Mouse (Mus musculus): Measurements from ENCODE around the gene Tram1l1. TPM values are rescaled to one million over a fixed set of nuclear protein-coding genes. Genes with fewer than 3 reads are reported as not detected.
"Not testable (repeated sequence)": the region's sequence is repeated elsewhere in the genome, so short reads cannot be mapped to it uniquely, and the experiment has no call there.

Tram1l1 gene
- total RNA-seq (2014; rRNA removed; ENCODE audit: low replicate concordance) = 0.04 and 1.4 TPM in 2 replicates
- polyA plus RNA-seq (2015; fragmentation: Nextera tagmentation; extraction: Ambion mirVana) = 1.3 TPM in 2 replicates

DNA sequence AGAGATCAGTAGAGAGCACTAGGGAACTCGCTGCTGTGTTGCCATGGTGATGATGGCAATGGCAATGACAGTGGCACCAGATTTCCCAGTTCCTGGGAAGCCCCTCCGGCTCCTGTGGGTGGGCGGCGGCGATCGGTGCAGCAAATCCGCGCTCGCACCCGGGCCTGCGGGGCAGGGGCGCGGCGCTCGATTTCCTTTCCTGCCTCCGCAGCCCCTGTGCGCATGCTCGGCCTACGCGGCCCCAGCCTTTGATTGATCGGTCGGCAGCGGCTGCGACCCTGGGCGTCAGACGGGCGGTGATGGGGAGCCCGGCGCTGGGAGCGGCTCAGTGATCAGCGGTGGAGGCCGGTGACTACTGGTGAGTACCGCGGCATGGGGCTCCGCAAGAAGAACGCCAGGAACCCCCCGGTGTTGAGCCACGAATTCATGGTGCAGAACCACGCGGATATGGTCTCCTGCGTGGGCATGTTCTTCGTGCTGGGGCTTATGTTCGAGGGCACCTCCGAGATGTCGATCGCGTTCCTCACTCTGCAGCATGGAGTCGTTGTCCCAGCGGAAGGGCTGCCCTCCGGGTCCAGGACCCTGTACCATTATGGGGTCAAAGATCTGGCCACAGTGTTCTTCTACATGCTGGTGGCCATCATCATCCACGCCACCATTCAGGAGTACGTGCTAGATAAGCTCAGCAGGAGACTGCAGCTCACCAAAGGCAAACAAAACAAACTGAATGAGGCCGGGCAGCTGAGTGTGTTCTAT, at the start of gene Tram1l1:
TSS of gene Tram1l1 (plus strand) at position 35 of the 756 bp plus-strand sequence.
- no peaks in the 10 kb centered on the region for H3K9me3 ChIP-seq (replicated peaks; ENCODE audit: control insufficient read depth, low read length)
- H3K9ac ChIP-seq (replicated peaks; ENCODE audit: low read depth, low read length) = peak within 1 kb of the TSS; percentile 43
- peaks cover 6% of the 10 kb centered on the region; the same call in 1 of the 2 replicates for H3K4me1 ChIP-seq (ENCODE audit: control insufficient read depth, insufficient read depth)
- no peaks in the 10 kb centered on the region for H3K27me3 ChIP-seq (ENCODE audit: control insufficient read depth, insufficient read depth, low read length)
- H3K4me3 ChIP-seq (ENCODE audit: low read depth, low read length) = peak within 1 kb of the TSS; percentile 61
- H3K36me3 ChIP-seq (replicated peaks; ENCODE audit: control insufficient read depth, insufficient read depth, low read length) = no peaks in the 10 kb centered on the region
- DNase-seq (ENCODE audit: low spot score) (peak; percentile 25), ATAC-seq (ENCODE audit: insufficient read depth, low read depth) (peak; percentile 58)
- 3% methylated on average over 52 of the region's 53 CpGs for WGBS
- no peak within 1 kb of the TSS for H3K27ac ChIP-seq (ENCODE audit: low read depth)
- H3K4me2 ChIP-seq (ENCODE audit: low read depth, low read length) = peak within 1 kb of the TSS; percentile 94
- TF ChIP-seq EP300 (IDR thresholded peaks at IDR 0.05; ENCODE audit: low read depth) (no peak), CTCF (IDR thresholded peaks at IDR 0.05; ENCODE audit: low read depth) (no peak)

DNA sequence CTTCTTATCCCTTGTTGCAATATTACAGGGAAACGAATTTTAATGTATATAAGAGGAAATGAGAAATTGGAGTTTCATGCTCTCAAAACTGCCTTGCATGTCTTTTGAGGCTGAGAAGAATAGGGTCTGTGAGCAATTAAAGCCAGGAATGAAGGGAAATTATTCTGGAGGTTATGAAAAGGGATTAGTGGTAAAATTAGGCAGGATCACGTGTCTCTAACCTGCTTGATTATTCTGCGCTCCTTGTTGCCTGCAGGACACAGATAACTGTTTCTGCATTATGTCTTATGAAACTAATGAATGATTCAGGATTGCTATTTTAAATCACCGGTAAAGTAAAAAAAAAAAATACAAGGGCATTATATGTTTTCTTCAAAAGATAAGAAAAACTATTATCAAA, 49.4 kb upstream of the Tram1l1 start:
- H3K27ac ChIP-seq (ENCODE audit: low read depth) = no peak overlapping the region
- H3K9ac ChIP-seq (replicated peaks; ENCODE audit: low read depth, low read length) = no peak overlapping the region
- 74% methylated on average over 4 of the region's 4 CpGs for WGBS
- no peaks in the 10 kb centered on the region for H3K27me3 ChIP-seq (ENCODE audit: control insufficient read depth, insufficient read depth, low read length)
- no peaks in the 10 kb centered on the region for H3K36me3 ChIP-seq (replicated peaks; ENCODE audit: control insufficient read depth, insufficient read depth, low read length)
- DNase-seq (ENCODE audit: low spot score) (no peak), ATAC-seq (ENCODE audit: insufficient read depth, low read depth) (no peak)
- no peak overlapping the region for H3K4me2 ChIP-seq (ENCODE audit: low read depth, low read length)
- no peaks in the 10 kb centered on the region for H3K9me3 ChIP-seq (replicated peaks; ENCODE audit: control insufficient read depth, low read length)
- TF ChIP-seq EP300 (IDR thresholded peaks at IDR 0.05; ENCODE audit: low read depth) (no peak), CTCF (IDR thresholded peaks at IDR 0.05; ENCODE audit: low read depth) (no peak)
- H3K4me1 ChIP-seq (ENCODE audit: control insufficient read depth, insufficient read depth) = no peaks in the 10 kb centered on the region
- no peak overlapping the region for H3K4me3 ChIP-seq (ENCODE audit: low read depth, low read length)

DNA sequence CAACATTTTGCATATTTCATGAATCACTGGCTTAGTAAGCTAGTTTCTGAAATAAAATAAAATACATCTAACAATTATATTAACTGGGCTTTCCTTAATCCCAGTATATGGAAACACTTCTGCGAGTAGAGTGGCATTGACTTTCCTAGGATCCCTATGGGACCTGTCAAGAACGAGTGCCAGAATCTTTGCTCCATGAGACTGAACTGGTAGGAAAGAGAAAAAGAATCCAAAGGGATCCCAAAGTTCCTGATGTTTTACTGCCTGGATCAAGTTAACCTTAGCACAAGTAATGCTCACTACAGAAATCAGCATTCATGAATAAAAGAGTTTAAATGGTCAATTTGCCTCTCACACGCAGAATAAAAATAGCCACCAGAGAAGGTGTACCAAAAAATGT, 49.0 kb upstream of the Tram1l1 start:
- Histone ChIP-seq H3K4me2 (ENCODE audit: low read depth, low read length) (no peak overlapping the region), H3K36me3 (replicated peaks; ENCODE audit: control insufficient read depth, insufficient read depth, low read length) (no peaks in the 10 kb centered on the region), H3K4me1 (ENCODE audit: control insufficient read depth, insufficient read depth) (no peaks in the 10 kb centered on the region), H3K27me3 (ENCODE audit: control insufficient read depth, insufficient read depth, low read length) (no peaks in the 10 kb centered on the region), H3K9ac (replicated peaks; ENCODE audit: low read depth, low read length) (no peak overlapping the region), H3K4me3 (ENCODE audit: low read depth, low read length) (no peak overlapping the region), H3K27ac (ENCODE audit: low read depth) (no peak overlapping the region), H3K9me3 (replicated peaks; ENCODE audit: control insufficient read depth, low read length) (no peaks in the 10 kb centered on the region)
- 62% methylated on average over 3 of the region's 3 CpGs for WGBS
- TF ChIP-seq EP300 (IDR thresholded peaks at IDR 0.05; ENCODE audit: low read depth) (no peak), CTCF (IDR thresholded peaks at IDR 0.05; ENCODE audit: low read depth) (no peak)
- ATAC-seq (ENCODE audit: insufficient read depth, low read depth) (no peak), DNase-seq (ENCODE audit: low spot score) (no peak)

DNA sequence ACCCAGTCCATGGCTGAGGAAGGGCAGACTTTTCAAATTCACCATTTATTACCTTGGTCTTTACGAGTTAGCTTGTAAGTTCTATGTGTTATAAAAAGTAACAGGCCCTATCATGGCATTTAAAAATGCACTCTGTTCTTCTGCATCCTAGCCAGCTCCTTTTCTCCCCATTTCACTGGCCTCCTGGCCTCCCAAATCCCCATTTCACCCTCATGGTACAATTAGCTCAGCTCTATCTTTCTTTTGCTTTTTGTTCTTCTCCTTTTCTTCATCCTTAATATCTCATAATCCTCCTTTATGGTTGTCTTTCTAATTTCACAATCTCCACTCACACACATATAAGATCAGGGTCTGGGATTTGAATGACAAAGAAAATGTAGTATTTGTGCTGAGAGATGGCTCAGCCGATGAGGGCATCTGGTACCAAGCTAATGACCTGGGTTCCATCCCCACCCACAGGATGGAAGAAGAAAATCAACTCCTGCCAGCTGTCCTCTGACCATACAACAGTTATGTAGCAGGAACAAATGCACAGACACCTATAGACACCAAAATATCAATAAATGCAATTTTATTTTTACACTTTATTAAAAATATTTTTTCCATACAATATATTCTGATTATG, 48.1 kb upstream of the Tram1l1 start:
- 53% methylated on average over 2 of the region's 2 CpGs for WGBS
- TF ChIP-seq CTCF (IDR thresholded peaks at IDR 0.05; ENCODE audit: low read depth) (no peak), EP300 (IDR thresholded peaks at IDR 0.05; ENCODE audit: low read depth) (no peak)
- ATAC-seq (ENCODE audit: insufficient read depth, low read depth) = no peak
- no peaks in the 10 kb centered on the region for H3K4me1 ChIP-seq (ENCODE audit: control insufficient read depth, insufficient read depth)
- H3K4me2 ChIP-seq (ENCODE audit: low read depth, low read length) = no peak overlapping the region
- no peak overlapping the region for H3K9ac ChIP-seq (replicated peaks; ENCODE audit: low read depth, low read length)
- H3K36me3 ChIP-seq (replicated peaks; ENCODE audit: control insufficient read depth, insufficient read depth, low read length) = no peaks in the 10 kb centered on the region
- no peaks in the 10 kb centered on the region for H3K27me3 ChIP-seq (ENCODE audit: control insufficient read depth, insufficient read depth, low read length)
- no peaks in the 10 kb centered on the region for H3K9me3 ChIP-seq (replicated peaks; ENCODE audit: control insufficient read depth, low read length)
- no peak for DNase-seq (ENCODE audit: low spot score)
- H3K27ac ChIP-seq (ENCODE audit: low read depth) = no peak overlapping the region
- no peak overlapping the region for H3K4me3 ChIP-seq (ENCODE audit: low read depth, low read length)

- 8% methylated on average over 13 of the region's 13 CpGs for WGBS
- not testable (repeated sequence) for H3K27me3 ChIP-seq (ENCODE audit: control insufficient read depth, insufficient read depth, low read length); H3K4me1 ChIP-seq (ENCODE audit: control insufficient read depth, insufficient read depth); ATAC-seq (ENCODE audit: insufficient read depth, low read depth); H3K4me3 ChIP-seq (ENCODE audit: low read depth, low read length); H3K27ac ChIP-seq (ENCODE audit: low read depth); H3K4me2 ChIP-seq (ENCODE audit: low read depth, low read length); H3K36me3 ChIP-seq (replicated peaks; ENCODE audit: control insufficient read depth, insufficient read depth, low read length); H3K9me3 ChIP-seq (replicated peaks; ENCODE audit: control insufficient read depth, low read length); H3K9ac ChIP-seq (replicated peaks; ENCODE audit: low read depth, low read length)
- peak; percentile 74 for TF ChIP-seq CTCF (IDR thresholded peaks at IDR 0.05; ENCODE audit: low read depth)
- peak; percentile 32 for DNase-seq (ENCODE audit: low spot score)
These were observed 45.6 kb upstream of the Tram1l1 start for GRCm38 (mm10) chr3:124274928-124275609.

- not testable (repeated sequence) for H3K36me3 ChIP-seq (replicated peaks; ENCODE audit: control insufficient read depth, insufficient read depth, low read length); H3K4me2 ChIP-seq (ENCODE audit: low read depth, low read length); ATAC-seq (ENCODE audit: insufficient read depth, low read depth); H3K9me3 ChIP-seq (replicated peaks; ENCODE audit: control insufficient read depth, low read length); H3K4me1 ChIP-seq (ENCODE audit: control insufficient read depth, insufficient read depth); DNase-seq (ENCODE audit: low spot score); H3K9ac ChIP-seq (replicated peaks; ENCODE audit: low read depth, low read length); H3K27ac ChIP-seq (ENCODE audit: low read depth); H3K27me3 ChIP-seq (ENCODE audit: control insufficient read depth, insufficient read depth, low read length); H3K4me3 ChIP-seq (ENCODE audit: low read depth, low read length)
- 43% methylated on average over 7 of the region's 7 CpGs for WGBS
These were observed 31.7 kb upstream of the Tram1l1 start for GRCm38 (mm10) chr3:124288936-124289335.
